Mouse (Mus musculus) heart, postnatal 0 days (tissue): Measurements from ENCODE around the gene 4933411K16Rik. TPM values are rescaled to one million over a fixed set of nuclear protein-coding genes. Genes with fewer than 3 reads are reported as not detected.
A peak's percentile ranks its signal among the peaks of the same experiment; 100 is the strongest.

ENCODE experiments used
- ATAC-seq: fragments of 200-750 bp; cut with Nextera tagmentation; 2 replicates; pipeline ENCODE4 v1.8.0; 2017; ENCODE audit warnings: low read depth, moderate number of reproducible peaks, moderate library complexity; ENCODE audit not compliant: insufficient read depth
- DNase-seq: peaks from one replicate; pipeline ENCODE4 v3.0.0-alpha.2; 2016; ENCODE audit warnings: low spot score
- H3K27ac ChIP-seq: fragments of 300-500 bp; sonication (generic); 2 replicates; pipeline ENCODE4 v1.5.1; 2014; ENCODE audit warnings: low read depth, mild to moderate bottlenecking
- H3K27me3 ChIP-seq: fragments of 300-500 bp; sonication (generic); 2 replicates; pipeline ENCODE4 v1.6.1; 2014; ENCODE audit warnings: low read length, mixed read lengths; ENCODE audit not compliant: control insufficient read depth, insufficient read depth
- H3K36me3 ChIP-seq: fragments of 300-500 bp; sonication (generic); replicated peaks from 2 replicates; pipeline ENCODE4 v1.6.1; 2014; ENCODE audit warnings: low read length, mixed read lengths; ENCODE audit not compliant: control insufficient read depth, insufficient read depth
- H3K4me1 ChIP-seq: fragments of 300-500 bp; sonication (generic); 2 replicates; pipeline ENCODE4 v1.6.1; 2014; ENCODE audit warnings: antibody characterized with exemption; ENCODE audit not compliant: control insufficient read depth, insufficient read depth
- H3K4me2 ChIP-seq: fragments of 300-500 bp; sonication (generic); 2 replicates; pipeline ENCODE4 v1.6.1; 2014; ENCODE audit warnings: low read depth, mild to moderate bottlenecking, low read length, moderate library complexity
- H3K4me3 ChIP-seq: fragments of 300-500 bp; sonication (generic); 2 replicates; pipeline ENCODE4 v1.5.1; 2014; ENCODE audit warnings: low read depth, low read length
- H3K9ac ChIP-seq: fragments of 300-500 bp; sonication (generic); replicated peaks from 2 replicates; pipeline ENCODE4 v1.6.1; 2014; ENCODE audit warnings: low read depth, low read length, mixed read lengths
- H3K9me3 ChIP-seq: fragments of 300-500 bp; sonication (generic); replicated peaks from 2 replicates; pipeline ENCODE4 v1.6.1; 2016; ENCODE audit warnings: low read length; ENCODE audit not compliant: control insufficient read depth
- CTCF ChIP-seq: IDR thresholded peaks from 2 replicates; pipeline ENCODE4 v1.5.1; 2016; ENCODE audit warnings: antibody characterized with exemption, control low read depth, low read depth
- EP300 ChIP-seq: IDR thresholded peaks from 2 replicates; pipeline ENCODE4 v1.6.1; 2016; ENCODE audit warnings: antibody characterized with exemption, low read depth
- WGBS: fragments of 180-500 bp; shearing (Covaris S2); extraction: QIAGEN DNeasy Blood & Tissue Kit; methylation state at CpG from one replicate; pipeline ENCODE4 v1.1.7; 2014; 5-methylcytosine and 5-hydroxymethylcytosine counted together
- polyA plus RNA-seq: library from polyadenylated mRNA; unstranded; fragments of >200 nt; fragmentation: Nextera tagmentation; extraction: Ambion mirVana; gene quantifications from 2 replicates; pipeline ENCODE4 v1.2.1, GENCODE M21; 2015
- total RNA-seq: library from RNA; depleted of rRNA; stranded (reverse); fragments of >200 nt; gene quantifications from 2 replicates; pipeline ENCODE4 v1.2.3, GENCODE M21; 2014; ENCODE audit warnings: low replicate concordance

Gene 4933411K16Rik
- total and polyA plus RNA-seq, 2 experiments from 2014 or later, result not detected

- peaks cover 29% of the 10 kb centered on the region for H3K36me3 ChIP-seq
- H3K27me3 ChIP-seq, result no peaks in the 10 kb centered on the region
- WGBS, result 82% methylated on average over 5 of the region's 5 CpGs
- no peak overlapping the region for H3K27ac ChIP-seq
- H3K4me3 ChIP-seq, result no peak overlapping the region
- H3K4me2 ChIP-seq, result no peak overlapping the region
- H3K9ac ChIP-seq, result no peak overlapping the region
- DNase-seq (no peak), ATAC-seq (no peak)
- H3K9me3 ChIP-seq, result no peaks in the 10 kb centered on the region
- no peaks in the 10 kb centered on the region for H3K4me1 ChIP-seq
- TF ChIP-seq CTCF (no peak), EP300 (no peak)
Observed at GRCm38 (mm10) chr19:42031112-42031511, 20.9 kb upstream of the 4933411K16Rik start.

DNA sequence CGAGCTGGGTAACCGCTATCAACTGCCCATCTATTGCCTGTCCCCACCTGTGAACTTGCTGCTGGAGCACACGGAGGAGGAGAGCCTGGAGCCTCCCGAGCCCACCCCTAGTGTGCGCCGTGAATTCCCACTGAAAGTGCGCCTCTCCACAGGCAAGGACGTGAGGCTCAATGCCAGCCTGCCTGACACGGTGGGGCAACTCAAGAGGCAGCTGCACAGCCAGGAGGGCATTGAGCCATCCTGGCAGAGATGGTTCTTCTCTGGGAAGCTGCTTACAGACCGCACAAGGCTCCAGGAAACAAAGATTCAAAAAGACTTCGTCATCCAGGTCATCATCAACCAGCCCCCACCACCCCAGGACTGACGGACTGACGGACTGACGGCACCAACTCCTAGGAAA lies 18.4 kb upstream of the 4933411K16Rik start:
- Histone ChIP-seq H3K9me3 (no peaks in the 10 kb centered on the region), H3K4me1 (no peaks in the 10 kb centered on the region), H3K9ac (no peak overlapping the region), H3K4me2 (no peak overlapping the region), H3K27ac (no peak overlapping the region), H3K27me3 (no peaks in the 10 kb centered on the region), H3K4me3 (no peak overlapping the region), H3K36me3 (peaks cover 29% of the 10 kb centered on the region)
- TF ChIP-seq EP300 (no peak), CTCF (no peak)
- WGBS, result 82% methylated on average over 14 of the region's 14 CpGs
- no peak for DNase-seq
- no peak for ATAC-seq

DNA sequence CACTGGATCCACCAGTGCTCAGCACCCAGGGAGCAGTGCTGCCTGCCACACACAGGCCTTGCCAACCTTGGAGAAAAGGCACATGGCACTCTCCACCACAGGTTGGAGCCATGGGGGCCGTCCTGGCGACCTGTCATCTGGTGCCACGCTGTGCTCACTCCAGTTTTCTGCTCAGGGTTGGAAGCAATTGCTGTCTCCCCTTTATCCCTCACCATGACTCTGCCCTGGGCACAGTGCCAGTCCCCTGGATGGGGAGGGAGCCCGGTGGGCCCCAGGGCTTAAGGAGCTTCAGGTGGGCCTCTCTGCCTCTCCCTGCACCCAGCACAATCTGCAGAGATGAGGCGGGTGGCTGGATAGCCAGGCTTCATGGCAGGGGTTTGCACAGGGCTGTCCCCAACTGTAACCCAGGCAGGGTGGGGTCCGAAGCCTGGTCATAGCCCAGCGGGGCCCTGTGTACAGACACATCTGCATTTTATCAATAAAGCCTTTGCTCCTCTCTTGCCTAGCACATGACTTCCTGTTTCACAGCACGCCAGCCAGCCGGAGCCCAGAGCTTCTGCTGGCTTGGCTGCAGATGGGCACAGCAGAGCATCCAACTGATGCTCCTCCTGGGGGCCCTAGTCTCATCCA lies 17.8 kb upstream of the 4933411K16Rik start:
- H3K27ac ChIP-seq, result no peak overlapping the region

DNA sequence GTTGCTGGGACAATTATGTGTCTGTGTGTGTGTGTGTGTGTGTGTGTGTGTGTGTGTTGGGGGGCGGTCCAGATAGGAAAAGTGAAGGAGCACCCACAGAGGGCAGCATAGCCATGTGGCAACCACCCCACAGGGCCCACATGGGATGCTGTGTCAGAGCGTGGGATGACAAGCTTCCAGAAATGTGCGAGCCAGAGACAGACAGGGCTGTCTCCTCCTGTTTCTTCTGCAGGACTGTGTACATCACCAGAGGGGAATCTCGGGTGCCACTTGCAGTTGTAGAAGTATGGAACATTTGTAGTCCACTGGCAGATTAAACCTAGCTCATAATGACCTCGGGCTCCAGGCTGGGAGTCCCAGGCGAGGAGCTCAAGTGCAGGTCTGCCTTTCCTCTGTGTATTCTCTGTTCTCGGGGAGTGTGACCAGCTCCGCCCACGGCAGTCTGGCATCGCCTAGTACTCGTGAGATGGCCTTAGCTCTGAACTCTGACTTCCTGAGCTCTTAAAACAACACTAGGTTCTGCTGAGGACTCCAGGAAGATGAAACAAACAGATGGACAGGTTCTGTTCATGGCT lies 17.1 kb upstream of the 4933411K16Rik start:
- Histone ChIP-seq H3K9ac (no peak overlapping the region), H3K27me3 (0 out of 2 replicates have a peak, but pooled peaks cover 2% of the 10 kb centered on the region), H3K4me2 (no peak overlapping the region), H3K36me3 (peaks cover 29% of the 10 kb centered on the region), H3K27ac (0 out of 2 replicates have a peak overlapping the region, but pooled peaks have one; percentile 4), H3K9me3 (no peaks in the 10 kb centered on the region), H3K4me1 (no peaks in the 10 kb centered on the region), H3K4me3 (no peak overlapping the region)
- TF ChIP-seq EP300, result no peak
- TF ChIP-seq CTCF, result no peak
- ATAC-seq (no peak; the same call in 1 of the 2 replicates), DNase-seq (no peak)
- 48% methylated on average over 11 of the region's 11 CpGs for WGBS

More for the DNA sequence above, 17.8 kb upstream of the 4933411K16Rik start:
- TF ChIP-seq EP300 (no peak), CTCF (no peak)
- H3K9me3 ChIP-seq, result no peaks in the 10 kb centered on the region
- 65% methylated on average over 9 of the region's 9 CpGs for WGBS
- DNase-seq (no peak), ATAC-seq (no peak)
- peaks cover 29% of the 10 kb centered on the region for H3K36me3 ChIP-seq
- H3K4me2 ChIP-seq, result no peak overlapping the region
- H3K4me1 ChIP-seq, result no peaks in the 10 kb centered on the region
- no peaks in the 10 kb centered on the region for H3K27me3 ChIP-seq
- H3K9ac ChIP-seq, result 0 out of 2 replicates have a peak overlapping the region, but pooled peaks have one; percentile 6
- H3K4me3 ChIP-seq, result no peak overlapping the region

DNA sequence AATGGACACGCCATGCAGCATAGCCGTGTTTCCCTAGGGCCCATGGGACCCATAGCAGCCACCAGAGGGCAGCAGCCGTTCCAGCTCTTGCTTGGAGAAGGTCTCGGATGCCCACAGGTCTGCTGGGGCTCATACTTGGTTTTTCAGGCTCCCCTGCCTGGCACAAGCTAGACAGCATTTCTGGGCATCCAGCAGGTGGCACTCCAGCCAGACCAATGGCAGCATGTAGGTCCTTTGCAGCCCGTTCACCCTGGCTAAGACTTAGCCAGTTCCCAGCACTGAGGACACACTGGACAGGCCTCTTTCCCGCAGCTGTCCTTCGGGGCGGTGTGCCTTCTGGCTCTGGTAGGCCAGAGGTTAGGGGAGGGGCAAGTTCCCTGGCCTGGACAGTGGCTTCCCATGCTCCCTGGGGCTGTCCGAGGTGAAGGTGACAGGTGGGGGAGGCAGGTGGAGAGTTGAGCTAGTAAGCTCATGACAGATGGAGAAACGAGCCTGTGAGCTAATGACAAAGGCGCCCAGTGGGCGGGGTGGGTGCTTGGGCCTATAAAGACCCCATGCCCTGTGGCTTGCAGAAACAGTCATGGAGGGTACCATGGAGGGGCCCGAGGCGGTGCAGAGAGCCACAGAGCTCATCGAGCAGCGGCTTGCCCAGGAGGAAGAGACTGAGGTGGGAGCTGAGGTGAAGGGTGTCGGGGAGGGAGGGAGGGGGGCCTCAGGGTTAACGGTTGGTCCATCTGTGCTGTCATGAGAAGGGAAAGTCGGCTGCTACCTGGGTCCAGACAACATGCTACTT lies 16.4 kb upstream of the 4933411K16Rik start, which contains the start of gene Ankrd2:
TSS of gene Ankrd2 (plus strand) at position 545 of the 793 bp plus-strand sequence.
- H3K9ac ChIP-seq, result no peak within 1 kb of the TSS
- WGBS, result 70% methylated on average over 19 of the region's 19 CpGs
- H3K4me1 ChIP-seq, result no peaks in the 10 kb centered on the region
- H3K36me3 ChIP-seq, result peaks cover 29% of the 10 kb centered on the region
- H3K27me3 ChIP-seq, result 0 out of 2 replicates have a peak, but pooled peaks cover 2% of the 10 kb centered on the region
- DNase-seq (peak; percentile 86), ATAC-seq (peak; percentile 87)
- 0 out of 2 replicates have a peak within 1 kb of the TSS, but pooled peaks have one; percentile 4 for H3K27ac ChIP-seq
- TF ChIP-seq CTCF (peak; percentile 96), EP300 (no peak)
- H3K4me2 ChIP-seq, result no peak within 1 kb of the TSS
- H3K4me3 ChIP-seq, result no peak within 1 kb of the TSS
- H3K9me3 ChIP-seq, result no peaks in the 10 kb centered on the region
